Mouse (Mus musculus) CH12.LX (cell line): ENCODE measurements around the gene Krtap26-1.

Source experiments
- CHD2 ChIP-seq: IDR thresholded peaks from 2 replicates; pipeline ENCODE4 v1.6.1; 2011; ENCODE audit warnings: low read length, improper control_type of control experiment
- EP300 ChIP-seq: IDR thresholded peaks from 2 replicates; pipeline ENCODE4 v1.6.1; 2011; ENCODE audit warnings: low read length, improper control_type of control experiment
- MAX ChIP-seq: IDR thresholded peaks from 2 replicates; pipeline ENCODE4 v1.6.1; 2011; ENCODE audit warnings: low read length, improper control_type of control experiment
- USF2 ChIP-seq: conservative IDR thresholded peaks from 2 replicates; pipeline ENCODE4 v1.6.1; 2011; ENCODE audit warnings: low read depth, low read length, improper control_type of control experiment

GRCm38 (mm10) chr16:88696256-88696655, 48.7 kb upstream of the Krtap26-1 start:
- TF ChIP-seq USF2 (no peak), MAX (no peak), CHD2 (no peak), EP300 (no peak)
